Comparison of ENCODE assay signal across 8 mouse cellular contexts in the genomic region with DNA sequence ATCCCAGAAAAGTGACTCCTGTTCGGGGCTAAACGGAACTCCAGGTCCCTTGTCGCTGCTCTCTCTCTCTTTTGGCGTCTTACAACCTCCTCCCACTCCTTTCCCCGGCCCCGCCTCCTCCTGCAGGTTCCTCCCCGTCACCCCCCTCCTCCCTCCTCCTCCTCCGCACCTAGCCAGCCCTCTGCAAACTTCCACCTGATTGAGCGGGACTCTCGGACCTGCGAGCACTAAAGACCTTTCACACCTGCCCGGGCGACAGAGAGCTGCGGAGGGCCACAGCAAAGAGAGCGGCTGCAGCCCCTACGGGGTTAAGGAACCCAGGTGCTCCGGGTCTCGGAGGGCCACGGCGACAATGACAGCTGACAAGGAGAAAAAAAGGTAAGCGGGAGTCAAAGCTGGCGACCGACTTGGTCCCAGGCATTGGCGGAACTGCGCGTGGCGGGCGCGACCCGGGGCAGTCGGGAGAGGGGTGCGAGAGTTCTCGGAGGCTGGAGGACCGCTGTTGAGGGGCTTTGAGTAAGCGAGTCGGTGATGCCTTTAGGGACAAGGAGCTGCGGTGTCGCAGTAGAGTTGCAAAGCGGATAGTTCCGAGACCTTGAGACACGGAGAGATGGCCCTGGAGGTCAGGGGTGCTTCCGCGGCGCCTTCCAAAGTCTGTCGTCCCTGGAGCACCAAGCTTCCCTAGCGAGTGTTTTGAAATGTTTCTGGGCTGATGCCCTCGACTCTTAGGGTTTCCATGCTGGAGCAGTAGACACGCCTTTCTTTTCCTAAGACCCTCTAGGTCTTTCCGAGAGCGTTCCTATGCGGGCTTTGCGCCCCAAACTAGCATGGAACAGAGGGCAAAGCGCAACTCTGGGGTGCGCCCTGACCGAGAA. TPM values are rescaled to one million over a fixed set of nuclear protein-coding genes. Genes with fewer than 3 reads are reported as not detected.
DNase-seq lines count a peak whose midpoint lies in the region; ATAC-seq and TF ChIP-seq lines count a peak whose summit lies in the region.

No protein-coding gene starts in this region.

- H3K4me1 ChIP-seq in heart, embryonic 10.5 days, result peaks cover 35% of the 10 kb centered on the region
- H3K4me1 ChIP-seq in lung, postnatal 0 days (ENCODE audit: insufficient read depth, low read depth, low read length), result peaks cover 4% of the 10 kb centered on the region; the same call in 1 of the 2 replicates

- H3K9ac ChIP-seq in lung, postnatal 0 days (replicated peaks; ENCODE audit: low read depth), result peak overlapping the region; percentile 80

- 0 out of 2 replicates have a peak, but pooled peaks have one; percentile 15 for ATAC-seq in common myeloid progenitor, adult 5-6 weeks (replicated peaks; ENCODE audit: low read depth, poor library complexity, severe bottlenecking)
- peak; percentile 77 for ATAC-seq in lung, postnatal 0 days

- no peaks in the 10 kb centered on the region for H3K9me3 ChIP-seq in heart, embryonic 10.5 days
- H3K9me3 ChIP-seq in lung, postnatal 0 days (ENCODE audit: low read length), result no peaks in the 10 kb centered on the region

- H3K4me2 ChIP-seq in lung, postnatal 0 days (replicated peaks; ENCODE audit: low read depth, low read length), result peak overlapping the region; percentile 73

- peak overlapping the region; percentile 84 for H3K27ac ChIP-seq in heart, embryonic 10.5 days
- H3K27ac ChIP-seq in lung, postnatal 0 days (ENCODE audit: low read length), result peak overlapping the region; percentile 84

- no peak for TF ChIP-seq CTCF in lung, postnatal 0 days (IDR thresholded peaks at IDR 0.05)

- peaks cover 59% of the 10 kb centered on the region for H3K27me3 ChIP-seq in heart, embryonic 10.5 days (ENCODE audit: insufficient read depth, poor library complexity, severe bottlenecking)
- H3K27me3 ChIP-seq in lung, postnatal 0 days (replicated peaks; ENCODE audit: insufficient read depth, low read length), result peaks cover 6% of the 10 kb centered on the region; the same call in 1 of the 2 replicates

- peak overlapping the region; percentile 77 for H3K4me3 ChIP-seq in heart, embryonic 10.5 days
- H3K4me3 ChIP-seq in lung, postnatal 0 days (ENCODE audit: low read depth, low read length), result peak overlapping the region; percentile 66

- no peaks in the 10 kb centered on the region for H3K36me3 ChIP-seq in heart, embryonic 10.5 days
- no peaks in the 10 kb centered on the region for H3K36me3 ChIP-seq in lung, postnatal 0 days (ENCODE audit: insufficient read depth, low read length)

- peak; percentile 12 to 17 for DNase-seq in cerebellum, adult 18-20 months
- DNase-seq in cerebellum, adult 11 months, result no peak
- peak; percentile 82 for DNase-seq in heart, embryonic 10.5 days (ENCODE audit: low spot score)
- DNase-seq in kidney, adult 8-10 months, result peak; percentile 84 to 86
- peak; percentile 91 for DNase-seq in lung, postnatal 0 days (ENCODE audit: low spot score)
- peak; percentile 55 for DNase-seq in ovary, adult 18-20 months (ENCODE audit: low spot score)
- peak; percentile 58 for DNase-seq in urinary bladder, postnatal 25 days (ENCODE audit: low spot score)

- no peak for TF ChIP-seq EP300 in lung, postnatal 0 days (IDR thresholded peaks at IDR 0.05)

- under 1% methylated on average over 55 of the region's 55 CpGs for WGBS in heart, embryonic 10.5 days
- WGBS in lung, postnatal 0 days, result under 1% methylated on average over 55 of the region's 55 CpGs

RNA-seq across cellular contexts. Expression of a gene that starts 0.7 kb away (rescaled TPM):
- 0.10 and 0.41 TPM in 2 replicates for total RNA-seq in common myeloid progenitor, adult 5-6 weeks (2017)
- 5.8 and 6.0 TPM in 2 replicates for polyA plus RNA-seq in heart, embryonic 10.5 days (2016; fragmentation: Nextera tagmentation; extraction: Ambion mirVana)
- polyA plus RNA-seq in lung, postnatal 0 days (2015; fragmentation: Nextera tagmentation; extraction: Ambion mirVana), result 89.8 and 98.3 TPM in 2 replicates

Comparison
In these comparisons a context has a peak if more than half of its experiments do, and no peak if none do; other contexts are left out.
1. RNA of a gene that starts 0.7 kb away (polyA plus RNA-seq): 89.8 to 98.3 TPM in lung, postnatal 0 days; 5.8 to 6.0 TPM in heart, embryonic 10.5 days; every median in the first group is over 10 times any median in the second.